Mouse (Mus musculus) intestine, embryonic 14.5 days (tissue): ENCODE measurements around the gene Smg6. TPM values are rescaled to one million over a fixed set of nuclear protein-coding genes. Genes with fewer than 3 reads are reported as not detected.

Experiments used
- ATAC-seq: fragments of 200-750 bp; cut with Nextera tagmentation; replicated peaks from 2 replicates; pipeline ENCODE4 v1.8.0; 2017; ENCODE audit warnings: low read depth, moderate number of reproducible peaks, moderate TSS enrichment, moderate library complexity; ENCODE audit not compliant: low FRiP score, low TSS enrichment
- DNase-seq: peaks from one replicate; pipeline ENCODE4 v3.0.0-alpha.2; 2018; ENCODE audit warnings: low spot score
- H3K27ac ChIP-seq: fragments of 300-500 bp; sonication (generic); 2 replicates; pipeline ENCODE4 v1.5.1; 2014; ENCODE audit warnings: low read depth, mild to moderate bottlenecking, control low read depth
- H3K27me3 ChIP-seq: fragments of 300-500 bp; sonication (generic); replicated peaks from 2 replicates; pipeline ENCODE4 v1.6.1; 2014; ENCODE audit warnings: low read length, control low read depth; ENCODE audit not compliant: control insufficient read depth, insufficient read depth
- H3K36me3 ChIP-seq: fragments of 300-500 bp; sonication (generic); 2 replicates; pipeline ENCODE4 v1.6.1; 2014; ENCODE audit warnings: low read length, control low read depth; ENCODE audit not compliant: control insufficient read depth, insufficient read depth
- H3K4me1 ChIP-seq: fragments of 300-500 bp; sonication (generic); replicated peaks from 2 replicates; pipeline ENCODE4 v1.6.1; 2014; ENCODE audit warnings: low read length, control low read depth, mixed read lengths; ENCODE audit not compliant: control insufficient read depth, insufficient read depth
- H3K4me2 ChIP-seq: fragments of 300-500 bp; sonication (generic); 2 replicates; pipeline ENCODE4 v1.6.1; 2014; ENCODE audit warnings: low read length
- H3K4me3 ChIP-seq: fragments of 300-500 bp; sonication (generic); 2 replicates; pipeline ENCODE4 v1.5.1; 2014; ENCODE audit warnings: low read depth, low read length, control low read depth, mixed read lengths
- H3K9ac ChIP-seq: fragments of 300-500 bp; sonication (generic); 2 replicates; pipeline ENCODE4 v1.6.1; 2014; ENCODE audit warnings: mild to moderate bottlenecking, low read length
- H3K9me3 ChIP-seq: fragments of 300-500 bp; sonication (generic); 2 replicates; pipeline ENCODE4 v1.6.1; 2016; ENCODE audit warnings: low read length, control low read depth; ENCODE audit not compliant: control insufficient read depth
- WGBS: fragments of 180-500 bp; shearing (Covaris S2); extraction: QIAGEN DNeasy Blood & Tissue Kit; methylation state at CpG from one replicate; pipeline ENCODE4 v1.1.7; 2014; 5-methylcytosine and 5-hydroxymethylcytosine counted together
- polyA plus RNA-seq: library from polyadenylated mRNA; unstranded; fragments of >200 nt; fragmentation: Nextera tagmentation; extraction: Ambion mirVana; gene quantifications from 2 replicates; pipeline ENCODE4 v1.2.1, GENCODE M21; 2014

The Smg6 gene
- polyA plus RNA-seq, 1 experiment from 2014 or later: 15.3 TPM

DNA sequence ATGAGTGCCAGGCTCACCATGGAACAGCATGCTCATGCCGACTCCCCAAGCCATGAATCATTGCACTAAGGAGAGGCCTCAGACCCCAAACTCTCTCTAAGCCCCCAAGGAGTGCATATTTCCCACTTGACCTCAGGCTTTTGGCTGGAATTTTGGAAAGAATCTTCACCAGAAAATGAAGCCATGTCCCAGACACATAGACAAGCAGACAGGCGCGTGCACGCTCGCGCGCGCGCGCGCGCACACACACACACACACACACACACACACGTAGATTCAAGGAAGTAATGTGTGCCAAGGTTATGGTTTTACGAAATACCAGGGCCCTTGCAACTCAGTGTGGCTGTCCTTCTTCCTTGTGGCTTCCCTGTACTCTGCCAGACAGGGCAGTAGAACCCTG is 232.8 kb downstream of the Smg6 start:
- Histone ChIP-seq H3K4me1 (peaks cover 48% of the 10 kb centered on the region), H3K27me3 (no peaks in the 10 kb centered on the region), H3K9me3 (no peaks in the 10 kb centered on the region), H3K9ac (no peak overlapping the region), H3K36me3 (peaks cover 41% of the 10 kb centered on the region), H3K27ac (peak overlapping the region; percentile 38; the same call in 1 of the 2 replicates), H3K4me3 (no peak overlapping the region), H3K4me2 (no peak overlapping the region)
- 84% methylated on average over 14 of the region's 14 CpGs for WGBS
- no peak for DNase-seq
- ATAC-seq: no peak

DNA sequence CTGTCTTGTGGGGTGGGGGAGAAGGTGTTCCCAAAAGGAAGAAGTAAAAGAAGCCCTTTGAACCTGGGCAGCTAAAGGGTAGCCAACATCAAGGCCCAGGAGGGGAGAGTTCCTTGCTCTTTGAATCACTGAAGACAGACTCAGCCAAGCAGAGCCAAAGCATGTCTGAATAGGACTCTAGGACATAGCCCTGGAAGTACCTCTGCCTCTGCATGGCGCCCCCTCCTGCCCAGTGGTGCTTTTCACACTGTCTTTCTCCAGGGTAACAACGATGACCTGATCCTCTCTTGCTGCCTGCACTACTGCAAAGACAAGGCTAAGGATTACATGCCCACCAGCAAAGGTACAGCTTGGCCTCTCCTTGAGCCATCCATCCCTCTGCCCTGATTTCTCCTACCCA is 233.9 kb downstream of the Smg6 start:
- H3K27me3 ChIP-seq: no peaks in the 10 kb centered on the region; the same call in 1 of the 2 replicates
- WGBS: 65% methylated on average over 2 of the region's 2 CpGs
- no peak overlapping the region for H3K9ac ChIP-seq
- ATAC-seq: no peak
- no peak for DNase-seq
- H3K4me1 ChIP-seq: peaks cover 47% of the 10 kb centered on the region
- H3K4me3 ChIP-seq: no peak overlapping the region
- peaks cover 51% of the 10 kb centered on the region for H3K36me3 ChIP-seq
- H3K9me3 ChIP-seq: no peaks in the 10 kb centered on the region
- H3K27ac ChIP-seq: peak overlapping the region; percentile 81; the same call in 1 of the 2 replicates
- H3K4me2 ChIP-seq: no peak overlapping the region

DNA sequence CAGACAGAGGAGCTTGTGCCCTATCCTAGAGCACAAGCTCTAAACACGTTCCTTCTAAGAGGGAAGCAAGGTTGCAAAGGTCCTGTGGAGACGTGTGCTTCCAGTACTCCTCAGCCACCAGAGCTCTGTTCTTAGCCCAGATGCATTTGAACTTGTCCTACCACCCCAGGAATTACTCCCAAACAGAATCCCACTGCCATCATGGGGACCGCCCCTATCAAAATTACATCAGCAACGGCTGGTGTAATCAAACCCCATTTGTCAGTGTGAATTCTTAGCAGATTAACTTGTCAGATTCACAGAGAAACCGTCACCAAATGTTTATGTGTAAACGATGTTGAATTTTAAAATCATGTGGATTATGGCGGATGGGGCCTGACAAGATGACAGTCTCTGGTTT is 235.3 kb downstream of the Smg6 start:
- 43% methylated on average over 7 of the region's 7 CpGs for WGBS

DNA sequence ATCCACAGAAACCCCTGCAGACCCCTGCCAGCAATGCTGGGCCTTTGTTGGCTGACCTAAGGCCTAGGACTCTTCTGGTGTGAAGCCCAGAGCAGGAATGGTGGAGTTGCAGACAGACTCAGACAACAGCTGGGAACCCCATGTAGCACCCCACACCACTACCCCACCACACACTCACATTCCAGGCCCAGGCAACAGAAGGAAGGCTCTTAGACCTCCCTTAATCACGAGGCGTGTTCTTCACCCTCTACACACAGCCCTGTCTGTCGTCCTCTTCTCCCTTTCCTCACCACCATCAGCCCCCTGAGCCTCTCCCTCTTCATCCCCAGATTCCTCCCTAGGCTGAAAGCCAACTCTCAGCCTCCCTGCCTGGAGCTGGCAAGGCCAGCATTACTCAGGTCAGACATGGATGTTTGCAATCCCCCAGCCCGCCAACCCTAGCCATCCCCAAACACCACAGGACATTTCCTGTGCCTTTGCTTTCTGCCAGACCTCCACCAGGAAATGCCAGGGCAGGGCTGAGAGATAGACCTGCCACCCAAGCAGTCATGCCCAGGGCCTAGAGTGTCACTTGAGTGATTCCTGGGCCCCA is 235.9 kb downstream of the Smg6 start:
- WGBS: 34% methylated on average over 4 of the region's 4 CpGs
- peaks cover 65% of the 10 kb centered on the region for H3K36me3 ChIP-seq
- H3K4me2 ChIP-seq: peak overlapping the region; percentile 77; the same call in 1 of the 2 replicates
- H3K27ac ChIP-seq: peak overlapping the region; percentile 81
- no peak overlapping the region for H3K9ac ChIP-seq
- peaks cover 9% of the 10 kb centered on the region for H3K27me3 ChIP-seq
- DNase-seq (no peak), ATAC-seq (0 out of 2 replicates have a peak, but pooled peaks have one; percentile 3)
- H3K9me3 ChIP-seq: no peaks in the 10 kb centered on the region
- peaks cover 43% of the 10 kb centered on the region for H3K4me1 ChIP-seq
- H3K4me3 ChIP-seq: no peak overlapping the region

More for the DNA sequence above, 235.3 kb downstream of the Smg6 start:
- peak overlapping the region; percentile 81 for H3K27ac ChIP-seq
- H3K4me2 ChIP-seq: no peak overlapping the region
- no peak for DNase-seq
- no peak for ATAC-seq
- H3K9me3 ChIP-seq: no peaks in the 10 kb centered on the region
- H3K36me3 ChIP-seq: peaks cover 65% of the 10 kb centered on the region
- H3K4me3 ChIP-seq: no peak overlapping the region
- H3K9ac ChIP-seq: no peak overlapping the region
- H3K4me1 ChIP-seq: peaks cover 44% of the 10 kb centered on the region
- peaks cover 4% of the 10 kb centered on the region for H3K27me3 ChIP-seq

DNA sequence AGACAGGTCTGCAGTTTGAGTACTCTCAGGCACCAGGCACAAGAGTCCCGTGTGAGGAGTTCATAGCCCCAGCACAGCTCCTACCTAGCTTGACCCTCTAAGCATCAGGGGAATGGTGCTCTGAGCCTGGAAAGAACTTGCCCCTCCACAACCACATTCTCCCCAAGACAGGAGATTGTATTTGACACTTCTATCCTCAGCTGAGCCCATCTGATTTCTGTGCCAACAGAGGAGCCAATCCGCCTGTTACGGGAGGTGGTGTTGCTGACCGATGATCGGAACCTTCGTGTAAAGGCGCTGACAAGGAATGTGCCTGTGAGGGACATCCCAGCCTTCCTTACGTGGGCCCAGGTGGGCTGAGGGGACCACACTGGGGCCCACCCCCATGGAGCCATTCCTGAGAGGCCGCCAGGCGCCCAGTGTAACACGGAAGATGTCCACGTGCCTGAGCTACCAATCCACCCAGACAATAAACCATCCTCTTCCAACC is 237.0 kb downstream of the Smg6 start:
- Histone ChIP-seq H3K27me3 (peaks cover 15% of the 10 kb centered on the region), H3K4me1 (peaks cover 41% of the 10 kb centered on the region), H3K27ac (peak overlapping the region; percentile 81), H3K9me3 (no peaks in the 10 kb centered on the region), H3K4me3 (no peak overlapping the region), H3K4me2 (peak overlapping the region; percentile 77), H3K36me3 (peaks cover 70% of the 10 kb centered on the region), H3K9ac (no peak overlapping the region; the same call in 1 of the 2 replicates)
- 84% methylated on average over 12 of the region's 12 CpGs for WGBS
- ATAC-seq (no peak), DNase-seq (no peak)

DNA sequence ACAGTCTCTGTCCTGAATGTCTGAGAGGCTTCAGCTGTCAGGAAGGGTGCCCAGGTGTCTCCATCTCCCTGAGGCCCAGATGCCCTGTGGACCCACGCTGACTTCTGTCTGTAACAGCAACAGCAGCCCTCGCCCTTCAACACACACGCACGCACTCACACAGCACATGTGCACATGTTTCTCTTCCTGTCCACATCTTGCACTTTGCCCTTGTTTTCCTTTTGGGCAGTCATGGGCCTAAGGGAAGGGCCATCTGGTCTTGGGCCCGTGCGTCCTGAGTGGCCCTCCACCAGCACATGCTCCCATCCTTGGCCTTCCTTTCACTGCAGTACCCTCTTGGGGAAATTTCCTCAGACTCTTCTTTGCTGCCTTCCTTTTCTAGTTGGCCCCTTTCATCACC is 237.8 kb downstream of the Smg6 start:
- DNase-seq: no peak
- no peak overlapping the region for H3K4me3 ChIP-seq
- H3K27me3 ChIP-seq: peaks cover 18% of the 10 kb centered on the region
- H3K9me3 ChIP-seq: no peaks in the 10 kb centered on the region
- H3K36me3 ChIP-seq: peaks cover 70% of the 10 kb centered on the region
- ATAC-seq: no peak
- peaks cover 37% of the 10 kb centered on the region for H3K4me1 ChIP-seq
- H3K4me2 ChIP-seq: peak overlapping the region; percentile 77
- peak overlapping the region; percentile 92 for H3K9ac ChIP-seq
- H3K27ac ChIP-seq: peak overlapping the region; percentile 81
- WGBS: 80% methylated on average over 6 of the region's 6 CpGs

DNA sequence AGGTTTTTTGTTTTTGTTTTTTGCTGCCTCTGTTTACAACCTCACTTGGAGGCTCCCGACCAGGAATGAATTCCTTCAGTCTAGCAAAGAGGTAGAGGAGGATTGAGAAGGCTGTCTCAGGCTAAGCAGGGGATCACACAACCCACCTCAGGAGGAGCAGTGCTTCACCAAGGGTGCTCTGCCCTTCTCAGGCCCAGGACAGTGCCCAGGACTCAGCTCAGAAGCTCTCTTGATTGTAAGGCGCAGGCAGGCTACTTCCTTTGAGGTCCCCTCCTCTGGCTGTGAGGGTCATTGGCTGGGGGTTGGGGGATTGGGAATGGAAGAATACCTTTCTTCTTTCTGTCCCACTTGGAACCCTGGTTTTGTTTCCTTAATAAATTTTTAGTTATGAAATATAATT is 238.4 kb downstream of the Smg6 start:
- Histone ChIP-seq H3K36me3 (peaks cover 69% of the 10 kb centered on the region), H3K27ac (peak overlapping the region; percentile 81), H3K4me3 (peak overlapping the region; percentile 65), H3K4me2 (peak overlapping the region; percentile 77), H3K9me3 (no peaks in the 10 kb centered on the region), H3K27me3 (peaks cover 18% of the 10 kb centered on the region), H3K4me1 (peaks cover 31% of the 10 kb centered on the region), H3K9ac (peak overlapping the region; percentile 92)
- WGBS: 62% methylated on average over 2 of the region's 2 CpGs
- DNase-seq (no peak), ATAC-seq (no peak)

DNA sequence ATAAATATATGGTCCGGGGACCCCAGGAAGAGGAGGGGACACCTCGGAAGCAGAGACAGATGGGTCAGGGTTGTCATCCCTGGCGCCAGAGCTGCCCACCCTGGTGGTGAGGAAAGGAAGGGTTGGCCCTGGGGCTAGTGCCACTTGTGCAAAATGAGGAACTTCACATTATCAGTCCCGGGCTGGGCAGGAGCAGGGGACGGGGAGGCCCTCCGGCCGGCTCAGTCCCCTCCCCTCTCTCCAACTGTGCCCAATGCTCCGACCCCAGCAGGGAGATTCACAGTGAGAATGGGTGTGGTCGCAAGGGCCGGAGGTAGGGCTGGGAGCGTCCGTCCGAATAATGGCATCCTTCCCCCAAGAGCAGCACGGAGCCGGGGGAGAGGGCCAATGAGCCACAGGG is 239.1 kb downstream of the Smg6 start:
- H3K36me3 ChIP-seq: peaks cover 63% of the 10 kb centered on the region
- peak overlapping the region; percentile 65 for H3K4me3 ChIP-seq
- peaks cover 22% of the 10 kb centered on the region for H3K27me3 ChIP-seq
- H3K9me3 ChIP-seq: no peaks in the 10 kb centered on the region
- no peak for ATAC-seq
- WGBS: 29% methylated on average over 15 of the region's 15 CpGs
- peak overlapping the region; percentile 77 for H3K4me2 ChIP-seq
- peak overlapping the region; percentile 92 for H3K9ac ChIP-seq
- H3K27ac ChIP-seq: peak overlapping the region; percentile 95
- H3K4me1 ChIP-seq: peaks cover 36% of the 10 kb centered on the region
- DNase-seq: no peak
